ENCODE assay signal across 26 mouse cellular contexts in the genomic region with DNA sequence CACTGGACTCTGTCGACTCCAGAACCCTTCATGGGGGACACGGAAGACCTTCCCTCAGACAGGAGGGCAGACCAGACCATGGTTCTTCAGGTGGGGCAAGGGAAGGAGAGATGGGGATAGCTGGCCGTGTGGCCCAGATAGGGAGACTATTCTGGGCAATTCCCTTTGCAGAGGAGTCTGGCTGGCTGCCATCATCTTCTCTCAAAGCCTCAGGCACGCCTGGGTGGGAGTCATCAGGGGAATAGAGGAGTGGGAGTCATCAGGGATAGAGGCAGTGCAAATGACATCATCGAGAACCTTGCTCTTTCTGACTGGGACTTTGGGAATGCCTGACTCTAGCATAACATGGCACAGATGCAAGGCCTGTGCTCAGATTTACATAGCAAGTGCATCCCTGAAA. TPM values are rescaled to one million over a fixed set of nuclear protein-coding genes. Genes with fewer than 3 reads are reported as not detected.
DNase-seq lines count a peak whose midpoint lies in the region; ATAC-seq and TF ChIP-seq lines count a peak whose summit lies in the region.
"Had no signal": no experiment of that assay in that cellular context is flagged by ENCODE, and none has a peak within 500 bp of the region (broad histone marks: within the 10 kb centered on the region; RNA-seq: fewer than 3 reads in every experiment).

No protein-coding gene starts in this region.

- H3K4me1 ChIP-seq in forebrain, postnatal 0 days (ENCODE audit: insufficient read depth) = no peaks in the 10 kb centered on the region
- peaks cover 6% of the 10 kb centered on the region for H3K4me1 ChIP-seq in forebrain, embryonic 16.5 days (replicated peaks; ENCODE audit: control insufficient read depth, insufficient read depth, low read length)

- intact Hi-C loops in heart, postnatal 10 days (cut with DNase I) = no loop called here

- TF ChIP-seq CTCF in forebrain, postnatal 0 days (IDR thresholded peaks at IDR 0.05; ENCODE audit: low read depth) = no peak

- H3K4me2 ChIP-seq in forebrain, postnatal 0 days (ENCODE audit: low read depth) = no peak overlapping the region
- H3K4me2 ChIP-seq in forebrain, embryonic 16.5 days (ENCODE audit: low read length) = no peak overlapping the region
- H3K4me2 ChIP-seq: forebrain, embryonic 13.5 days; heart, embryonic 11.5 days; heart, embryonic 15.5 days; hindbrain, embryonic 15.5 days had no signal

- H3K27me3 ChIP-seq in forebrain, postnatal 0 days (ENCODE audit: insufficient read depth, low read length) = no peaks in the 10 kb centered on the region
- no peaks in the 10 kb centered on the region for H3K27me3 ChIP-seq in forebrain, embryonic 16.5 days (replicated peaks; ENCODE audit: control insufficient read depth, insufficient read depth, low read length)
- H3K27me3 ChIP-seq: forebrain, embryonic 13.5 days; hindbrain, embryonic 15.5 days had no signal

- 62% methylated on average over 5 of the region's 5 CpGs for WGBS in forebrain, postnatal 0 days
- WGBS in forebrain, embryonic 16.5 days = 61% methylated on average over 5 of the region's 5 CpGs

- H3K9me3 ChIP-seq in forebrain, postnatal 0 days (ENCODE audit: low read length) = no peaks in the 10 kb centered on the region
- no peaks in the 10 kb centered on the region for H3K9me3 ChIP-seq in forebrain, embryonic 16.5 days (ENCODE audit: control insufficient read depth, low read length)
- H3K9me3 ChIP-seq: forebrain, embryonic 13.5 days; heart, embryonic 15.5 days; hindbrain, embryonic 15.5 days had no signal

- H3K4me3 ChIP-seq in forebrain, postnatal 0 days (ENCODE audit: low read depth, low read length) = no peak overlapping the region
- H3K4me3 ChIP-seq in forebrain, embryonic 16.5 days (replicated peaks; ENCODE audit: low read length) = no peak overlapping the region
- H3K4me3 ChIP-seq: forebrain, embryonic 13.5 days; heart, embryonic 15.5 days; hindbrain, embryonic 15.5 days had no signal

- no peak overlapping the region for H3K27ac ChIP-seq in forebrain, postnatal 0 days (ENCODE audit: low read depth, low read length)
- H3K27ac ChIP-seq in forebrain, embryonic 16.5 days (ENCODE audit: low read length) = no peak overlapping the region
- H3K27ac ChIP-seq: forebrain, embryonic 13.5 days; heart, embryonic 15.5 days; hindbrain, embryonic 15.5 days had no signal

- no peaks in the 10 kb centered on the region for H3K36me3 ChIP-seq in forebrain, postnatal 0 days (ENCODE audit: insufficient read depth)
- no peaks in the 10 kb centered on the region for H3K36me3 ChIP-seq in forebrain, embryonic 16.5 days (ENCODE audit: control insufficient read depth, insufficient read depth)
- H3K36me3 ChIP-seq: heart, embryonic 15.5 days; hindbrain, embryonic 15.5 days had no signal

- DNase-seq in forebrain, postnatal 0 days = no peak
- DNase-seq in heart, postnatal 4 days = peak; percentile 39
- DNase-seq in heart, postnatal 10 days = no peak
- peak; percentile 69 for DNase-seq in right cerebral cortex, adult 18-20 months
- DNase-seq in right cerebral cortex, postnatal 25 days = no peak
- DNase-seq in right cerebral cortex, postnatal 10 days (ENCODE audit: low spot score in 2 of 2) = peak; percentile 62 to 71
- DNase-seq in testis, postnatal 14 days (ENCODE audit: low spot score) = no peak
- DNase-seq: adrenal gland, adult 2 months; adrenal gland, postnatal 36 days; cerebellum, adult 11 months; cerebellum, adult 9-10 months; cerebellum, postnatal 25 days; gastrocnemius, postnatal 25 days; heart, adult 11 months had no signal

- ATAC-seq in forebrain, postnatal 0 days = peak; percentile 34; the same call in 1 of the 2 replicates
- no peak for ATAC-seq in forebrain, embryonic 16.5 days
- ATAC-seq: forebrain, embryonic 13.5 days; intestine, embryonic 16.5 days had no signal

- no peak overlapping the region for H3K9ac ChIP-seq in forebrain, postnatal 0 days
- no peak overlapping the region for H3K9ac ChIP-seq in forebrain, embryonic 16.5 days (replicated peaks; ENCODE audit: low read depth, low read length)
- H3K9ac ChIP-seq: forebrain, embryonic 13.5 days; heart, embryonic 15.5 days; hindbrain, embryonic 15.5 days had no signal

RNA-seq across cellular contexts. Expression of gene Cacna1s, which starts 11.4 kb away (rescaled TPM):
- total RNA-seq in forebrain, postnatal 0 days (2014; rRNA removed) = 0.62 and 1.1 TPM in 2 replicates
- polyA plus RNA-seq in forebrain, postnatal 0 days (2015; fragmentation: Nextera tagmentation; extraction: Ambion mirVana) = 0.30 and 1.1 TPM in 2 replicates
- polyA plus RNA-seq in forebrain, embryonic 16.5 days (2015; fragmentation: Nextera tagmentation; extraction: Ambion mirVana) = 0.32 and 0.54 TPM in 2 replicates
- 1 to 10 TPM; 1.2 to 1.8 TPM for total RNA-seq in heart, postnatal 4 days (2021)
- 1 to 10 TPM in 1 of 2 experiments, under 1 TPM in 1; 0.94 to 1.2 TPM for total RNA-seq in heart, postnatal 10 days (2021)
- total RNA-seq: MEL had no signal
- polyA plus RNA-seq: forebrain, embryonic 13.5 days; intestine, embryonic 16.5 days had no signal

RNA-seq across cellular contexts. Expression of gene Ascl5, which starts 13.4 kb away (rescaled TPM):
- total RNA-seq in forebrain, postnatal 0 days (2014; rRNA removed) = 0.46 TPM in 1 of 2 replicates, not detected in the other
- 0.36 and 0.90 TPM in 2 replicates for polyA plus RNA-seq in forebrain, postnatal 0 days (2015; fragmentation: Nextera tagmentation; extraction: Ambion mirVana)
- not detected in 2 replicates for polyA plus RNA-seq in forebrain, embryonic 16.5 days (2015; fragmentation: Nextera tagmentation; extraction: Ambion mirVana)
- not detected for total RNA-seq in heart, postnatal 4 days (2021)
- total RNA-seq in heart, postnatal 10 days (2021) = not detected
- total RNA-seq: adrenal gland, adult 2 months; adrenal gland, postnatal 36 days; gastrocnemius, adult 18-20 months; gastrocnemius, postnatal 25 days; heart, postnatal 25 days; MEL had no signal
- polyA plus RNA-seq: adrenal gland, adult 2 months; C2C12; forebrain, embryonic 13.5 days; heart, embryonic 11.5 days; heart, embryonic 15.5 days; hindbrain, embryonic 11.5 days; intestine, embryonic 16.5 days had no signal

RNA-seq across cellular contexts. Expression of gene Tmem9, which starts 56.0 kb away (rescaled TPM):
- total RNA-seq in forebrain, postnatal 0 days (2014; rRNA removed) = 91.7 and 95.5 TPM in 2 replicates
- polyA plus RNA-seq in forebrain, postnatal 0 days (2015; fragmentation: Nextera tagmentation; extraction: Ambion mirVana) = 156 and 175 TPM in 2 replicates
- 141 and 146 TPM in 2 replicates for polyA plus RNA-seq in forebrain, embryonic 16.5 days (2015; fragmentation: Nextera tagmentation; extraction: Ambion mirVana)
- 10 to 100 TPM; 30.0 to 33.5 TPM for total RNA-seq in heart, postnatal 4 days (2021)
- total RNA-seq in heart, postnatal 10 days (2021) = 10 to 100 TPM; 23.8 to 26.1 TPM

RNA-seq across cellular contexts. Expression of gene Igfn1, which starts 57.8 kb away (rescaled TPM):
- total RNA-seq in forebrain, postnatal 0 days (2014; rRNA removed) = not detected in 2 replicates
- not detected in 2 replicates for polyA plus RNA-seq in forebrain, postnatal 0 days (2015; fragmentation: Nextera tagmentation; extraction: Ambion mirVana)
- not detected in 2 replicates for polyA plus RNA-seq in forebrain, embryonic 16.5 days (2015; fragmentation: Nextera tagmentation; extraction: Ambion mirVana)
- total RNA-seq in heart, postnatal 4 days (2021) = under 1 TPM in 1 of 2 experiments, not detected in 1; 0.14 TPM
- under 1 TPM; 0.05 TPM for total RNA-seq in heart, postnatal 10 days (2021)
- polyA plus RNA-seq: embryonic facial prominence, embryonic 14.5 days; forebrain, embryonic 13.5 days; heart, embryonic 15.5 days; hindbrain, embryonic 11.5 days had no signal

Comparison
In these comparisons a context has a peak if more than half of its experiments do, and no peak if none do; other contexts are left out.
1. DNase-seq: peak in heart, postnatal 4 days (single experiment), right cerebral cortex, adult 18-20 months (single experiment) and right cerebral cortex, postnatal 10 days (2 of 2); none in forebrain, postnatal 0 days (single experiment), heart, postnatal 10 days (0 of 2), right cerebral cortex, postnatal 25 days (single experiment) and testis, postnatal 14 days (single experiment).